Mouse (Mus musculus): ENCODE measurements around the gene Gm21983. TPM values are rescaled to one million over a fixed set of nuclear protein-coding genes. Genes with fewer than 3 reads are reported as not detected.

Gm21983 gene
- polyA plus RNA-seq, 1 experiment, result not detected

GRCm38 (mm10) chr7:27218586-27218985, 37.7 kb upstream of the Gm21983 start:
- TF ChIP-seq POLR2A (IDR thresholded peaks at IDR 0.05; ENCODE audit: extremely low read depth, insufficient read depth, low read length) (no peak), CTCF (IDR thresholded peaks at IDR 0.05; ENCODE audit: extremely low read depth, insufficient read depth, low read length) (no peak)
- H3K27ac ChIP-seq (ENCODE audit: insufficient read depth, low read length), result no peak overlapping the region
- no peak overlapping the region for H3K4me3 ChIP-seq (ENCODE audit: insufficient read depth, low read length)
- no peaks in the 10 kb centered on the region for H3K4me1 ChIP-seq (ENCODE audit: control insufficient read depth, insufficient read depth, low read length)

GRCm38 (mm10) chr7:27212626-27213025, 31.7 kb upstream of the Gm21983 start:
- Histone ChIP-seq H3K27ac (ENCODE audit: insufficient read depth, low read length) (no peak overlapping the region), H3K4me1 (ENCODE audit: control insufficient read depth, insufficient read depth, low read length) (no peaks in the 10 kb centered on the region), H3K4me3 (ENCODE audit: insufficient read depth, low read length) (no peak overlapping the region)
- TF ChIP-seq POLR2A (IDR thresholded peaks at IDR 0.05; ENCODE audit: extremely low read depth, insufficient read depth, low read length), result no peak
- TF ChIP-seq CTCF (IDR thresholded peaks at IDR 0.05; ENCODE audit: extremely low read depth, insufficient read depth, low read length), result no peak

GRCm38 (mm10) chr7:27203730-27204449, 23.0 kb upstream of the Gm21983 start:
- TF ChIP-seq POLR2A (IDR thresholded peaks at IDR 0.05; ENCODE audit: extremely low read depth, insufficient read depth, low read length), result no peak
- no peak for TF ChIP-seq CTCF (IDR thresholded peaks at IDR 0.05; ENCODE audit: extremely low read depth, insufficient read depth, low read length)
- Histone ChIP-seq H3K4me1 (ENCODE audit: control insufficient read depth, insufficient read depth, low read length) (no peaks in the 10 kb centered on the region), H3K27ac (ENCODE audit: insufficient read depth, low read length) (no peak overlapping the region), H3K4me3 (ENCODE audit: insufficient read depth, low read length) (no peak overlapping the region)

GRCm38 (mm10) chr7:27198779-27199178, 17.9 kb upstream of the Gm21983 start:
- TF ChIP-seq POLR2A (IDR thresholded peaks at IDR 0.05; ENCODE audit: extremely low read depth, insufficient read depth, low read length) (no peak), CTCF (IDR thresholded peaks at IDR 0.05; ENCODE audit: extremely low read depth, insufficient read depth, low read length) (no peak)
- H3K27ac ChIP-seq (ENCODE audit: insufficient read depth, low read length), result no peak overlapping the region
- peaks cover 6% of the 10 kb centered on the region; the same call in 1 of the 2 replicates for H3K4me1 ChIP-seq (ENCODE audit: control insufficient read depth, insufficient read depth, low read length)
- no peak overlapping the region for H3K4me3 ChIP-seq (ENCODE audit: insufficient read depth, low read length)

GRCm38 (mm10) chr7:27198355-27198754, 17.5 kb upstream of the Gm21983 start:
- Histone ChIP-seq H3K4me3 (ENCODE audit: insufficient read depth, low read length) (no peak overlapping the region), H3K27ac (ENCODE audit: insufficient read depth, low read length) (no peak overlapping the region), H3K4me1 (ENCODE audit: control insufficient read depth, insufficient read depth, low read length) (peaks cover 9% of the 10 kb centered on the region)
- TF ChIP-seq POLR2A (IDR thresholded peaks at IDR 0.05; ENCODE audit: extremely low read depth, insufficient read depth, low read length) (no peak), CTCF (IDR thresholded peaks at IDR 0.05; ENCODE audit: extremely low read depth, insufficient read depth, low read length) (no peak)

GRCm38 (mm10) chr7:27197634-27198033, 16.7 kb upstream of the Gm21983 start:
- no peak overlapping the region for H3K27ac ChIP-seq (ENCODE audit: insufficient read depth, low read length)
- no peak for TF ChIP-seq POLR2A (IDR thresholded peaks at IDR 0.05; ENCODE audit: extremely low read depth, insufficient read depth, low read length)
- TF ChIP-seq CTCF (IDR thresholded peaks at IDR 0.05; ENCODE audit: extremely low read depth, insufficient read depth, low read length), result no peak
- peaks cover 9% of the 10 kb centered on the region for H3K4me1 ChIP-seq (ENCODE audit: control insufficient read depth, insufficient read depth, low read length)
- no peak overlapping the region for H3K4me3 ChIP-seq (ENCODE audit: insufficient read depth, low read length)

GRCm38 (mm10) chr7:27197136-27197535, 16.2 kb upstream of the Gm21983 start:
- peaks cover 9% of the 10 kb centered on the region for H3K4me1 ChIP-seq (ENCODE audit: control insufficient read depth, insufficient read depth, low read length)
- TF ChIP-seq POLR2A (IDR thresholded peaks at IDR 0.05; ENCODE audit: extremely low read depth, insufficient read depth, low read length), result no peak
- no peak for TF ChIP-seq CTCF (IDR thresholded peaks at IDR 0.05; ENCODE audit: extremely low read depth, insufficient read depth, low read length)
- H3K27ac ChIP-seq (ENCODE audit: insufficient read depth, low read length), result no peak overlapping the region
- H3K4me3 ChIP-seq (ENCODE audit: insufficient read depth, low read length), result no peak overlapping the region

- H3K4me3 ChIP-seq (ENCODE audit: insufficient read depth, low read length), result peak within 1 kb of the TSS; percentile 57
- H3K4me1 ChIP-seq (ENCODE audit: control insufficient read depth, insufficient read depth, low read length), result peaks cover 9% of the 10 kb centered on the region
- H3K27ac ChIP-seq (ENCODE audit: insufficient read depth, low read length), result peak within 1 kb of the TSS; percentile 91
- TF ChIP-seq CTCF (IDR thresholded peaks at IDR 0.05; ENCODE audit: extremely low read depth, insufficient read depth, low read length), result no peak
- TF ChIP-seq POLR2A (IDR thresholded peaks at IDR 0.05; ENCODE audit: extremely low read depth, insufficient read depth, low read length), result peak; percentile 21; the same call in 1 of the 2 replicates
Measured at GRCm38 (mm10) chr7:27195681-27196611, 15.1 kb upstream of the Gm21983 start, which contains the start of the genes BC024978 and Snrpa. TSS of gene BC024978 (plus strand) at chr7:27195781. TSS of gene Snrpa (minus strand) at chr7:27196271.

- Histone ChIP-seq H3K4me1 (ENCODE audit: control insufficient read depth, insufficient read depth, low read length) (peaks cover 9% of the 10 kb centered on the region), H3K27ac (ENCODE audit: insufficient read depth, low read length) (no peak overlapping the region), H3K4me3 (ENCODE audit: insufficient read depth, low read length) (no peak overlapping the region)
- TF ChIP-seq POLR2A (IDR thresholded peaks at IDR 0.05; ENCODE audit: extremely low read depth, insufficient read depth, low read length), result no peak
- no peak for TF ChIP-seq CTCF (IDR thresholded peaks at IDR 0.05; ENCODE audit: extremely low read depth, insufficient read depth, low read length)
Measured at GRCm38 (mm10) chr7:27193731-27194130, 12.8 kb upstream of the Gm21983 start.
